Mouse (Mus musculus) hindbrain, embryonic 16.5 days (tissue): ENCODE data around the gene Ctu1. TPM values are rescaled to one million over a fixed set of nuclear protein-coding genes. Genes with fewer than 3 reads are reported as not detected.
"Not testable (repeated sequence)": the region's sequence is repeated elsewhere in the genome, so short reads cannot be mapped to it uniquely, and the experiment has no call there.

ENCODE experiments used
- ATAC-seq: fragments of 200-750 bp; cut with Nextera tagmentation; 2 replicates; pipeline ENCODE4 v1.8.0; 2017; ENCODE audit warnings: moderate TSS enrichment, moderate library complexity
- H3K27ac ChIP-seq: fragments of 300-500 bp; sonication (generic); 2 replicates; pipeline ENCODE4 v1.5.1; 2014; ENCODE audit warnings: low read depth, mild to moderate bottlenecking, control low read depth, low read length, moderate library complexity
- H3K27me3 ChIP-seq: fragments of 300-500 bp; sonication (generic); replicated peaks from 2 replicates; pipeline ENCODE4 v1.6.1; 2014; ENCODE audit warnings: low read length; ENCODE audit not compliant: control insufficient read depth, insufficient read depth
- H3K36me3 ChIP-seq: fragments of 300-500 bp; sonication (generic); 2 replicates; pipeline ENCODE4 v1.6.1; 2014; ENCODE audit warnings: mild to moderate bottlenecking, low read length, moderate library complexity, mixed read lengths; ENCODE audit not compliant: control insufficient read depth, insufficient read depth
- H3K4me1 ChIP-seq: fragments of 300-500 bp; sonication (generic); 2 replicates; pipeline ENCODE4 v1.6.1; 2014; ENCODE audit warnings: low read depth, low read length; ENCODE audit not compliant: control insufficient read depth, insufficient read depth
- H3K4me2 ChIP-seq: fragments of 300-500 bp; sonication (generic); 2 replicates; pipeline ENCODE4 v1.6.1; 2014; ENCODE audit warnings: mild to moderate bottlenecking, low read length, control low read depth, moderate library complexity
- H3K4me3 ChIP-seq: fragments of 300-500 bp; sonication (generic); 2 replicates; pipeline ENCODE4 v1.5.1; 2014; ENCODE audit warnings: mild to moderate bottlenecking, low read length, control low read depth, moderate library complexity
- H3K9ac ChIP-seq: fragments of 300-500 bp; sonication (generic); 2 replicates; pipeline ENCODE4 v1.6.1; 2014; ENCODE audit warnings: low read depth, mild to moderate bottlenecking, control low read depth, low read length, moderate library complexity
- H3K9me3 ChIP-seq: fragments of 300-500 bp; sonication (generic); 2 replicates; pipeline ENCODE4 v1.6.1; 2014; ENCODE audit warnings: mild to moderate bottlenecking, low read length, moderate library complexity; ENCODE audit not compliant: control insufficient read depth
- WGBS: fragments of 180-500 bp; shearing (Covaris S2); extraction: QIAGEN DNeasy Blood & Tissue Kit; methylation state at CpG from one replicate; pipeline ENCODE4 v1.1.7; 2014; 5-methylcytosine and 5-hydroxymethylcytosine counted together
- polyA plus RNA-seq: library from polyadenylated mRNA; unstranded; fragments of >200 nt; fragmentation: Nextera tagmentation; extraction: Ambion mirVana; gene quantifications from 2 replicates; pipeline ENCODE4 v1.2.1, GENCODE M21; 2015

The Ctu1 gene
- polyA plus RNA-seq, 1 experiment from 2014 or later: 20.6 TPM

DNA sequence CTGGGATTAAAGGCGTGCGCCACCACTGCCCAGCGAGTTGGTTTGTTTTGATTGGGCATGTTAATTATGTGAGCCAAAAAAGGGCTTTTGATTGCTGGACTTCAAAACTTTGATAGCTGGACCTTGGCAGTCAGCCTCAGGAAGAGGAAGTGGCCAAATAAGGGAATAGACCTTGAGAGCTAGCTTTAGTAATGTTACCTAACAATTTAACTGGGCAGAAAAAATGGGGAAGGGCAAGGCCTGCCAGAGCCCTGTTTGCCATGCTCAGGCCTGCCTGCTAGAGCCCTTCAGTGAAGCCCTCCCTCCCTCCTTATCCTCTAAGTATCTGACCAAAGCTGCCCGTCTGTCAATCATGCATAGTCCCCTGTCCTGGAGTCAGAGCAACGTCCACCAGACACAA lies 29.2 kb upstream of the Ctu1 start:
- H3K27ac ChIP-seq: no peak overlapping the region
- H3K9ac ChIP-seq: no peak overlapping the region
- no peaks in the 10 kb centered on the region for H3K9me3 ChIP-seq
- WGBS: 82% methylated on average over 5 of the region's 5 CpGs
- ATAC-seq: no peak
- H3K27me3 ChIP-seq: no peaks in the 10 kb centered on the region
- no peaks in the 10 kb centered on the region for H3K4me1 ChIP-seq
- no peak overlapping the region for H3K4me3 ChIP-seq
- H3K4me2 ChIP-seq: no peak overlapping the region
- no peaks in the 10 kb centered on the region for H3K36me3 ChIP-seq

DNA sequence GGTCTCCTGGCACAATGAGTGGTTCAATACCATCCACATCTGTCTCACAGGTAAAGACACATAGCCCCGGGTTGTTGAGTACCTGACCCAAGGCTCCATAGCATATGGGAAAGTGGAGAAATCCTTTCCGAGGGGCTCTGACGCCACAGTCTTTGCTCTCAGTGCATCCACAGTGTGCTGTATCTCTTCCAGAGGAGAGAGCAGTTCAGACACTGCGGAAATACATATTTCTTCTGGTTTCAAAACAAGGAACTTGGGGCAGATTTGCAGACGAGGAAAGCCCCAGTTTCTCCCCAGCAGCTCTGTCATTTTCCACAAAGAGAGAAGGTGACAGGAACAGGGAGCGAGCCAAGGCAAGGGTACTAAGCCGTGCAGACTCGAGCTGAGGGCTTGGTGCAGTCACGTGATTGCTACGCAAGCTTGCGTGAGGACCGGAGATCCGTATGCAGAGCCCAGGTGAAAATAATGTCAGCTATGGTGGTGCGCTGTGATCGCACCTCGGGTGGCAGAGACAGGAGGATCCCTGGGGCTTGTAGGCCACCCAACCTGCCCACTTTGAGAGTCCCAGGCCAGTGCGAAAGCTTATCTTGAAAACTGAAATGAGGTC lies 28.7 kb upstream of the Ctu1 start:
- no peak for ATAC-seq
- no peak overlapping the region for H3K4me3 ChIP-seq
- WGBS: 83% methylated on average over 17 of the region's 17 CpGs
- no peaks in the 10 kb centered on the region for H3K4me1 ChIP-seq
- no peaks in the 10 kb centered on the region for H3K36me3 ChIP-seq
- no peaks in the 10 kb centered on the region for H3K27me3 ChIP-seq
- no peak overlapping the region for H3K27ac ChIP-seq
- H3K9ac ChIP-seq: no peak overlapping the region
- H3K4me2 ChIP-seq: no peak overlapping the region
- H3K9me3 ChIP-seq: no peaks in the 10 kb centered on the region

DNA sequence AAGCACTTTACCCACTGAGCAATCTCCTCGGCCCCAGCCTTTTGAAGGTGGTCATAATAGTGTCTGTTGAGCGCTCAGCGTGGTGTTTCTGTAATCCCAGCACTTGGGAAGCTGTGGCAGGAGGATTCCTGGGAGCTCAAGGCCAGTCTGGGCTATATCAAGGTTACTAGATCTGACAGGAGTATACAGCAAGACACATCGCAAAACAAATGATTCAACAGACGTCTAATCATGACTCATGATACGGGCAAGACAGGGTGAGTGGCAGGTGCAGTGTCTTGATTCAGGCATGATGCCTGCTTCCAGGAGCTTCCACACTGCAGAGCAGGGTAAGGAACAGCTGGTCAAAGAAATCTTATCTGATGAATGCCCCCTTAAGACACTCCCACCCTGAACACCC lies 19.1 kb upstream of the Ctu1 start:
- Histone ChIP-seq H3K27ac (no peak overlapping the region), H3K4me1 (no peaks in the 10 kb centered on the region), H3K27me3 (no peaks in the 10 kb centered on the region), H3K36me3 (no peaks in the 10 kb centered on the region), H3K9ac (no peak overlapping the region), H3K4me3 (no peak overlapping the region), H3K9me3 (no peaks in the 10 kb centered on the region), H3K4me2 (no peak overlapping the region)
- ATAC-seq: no peak
- WGBS: 85% methylated on average over 6 of the region's 6 CpGs

DNA sequence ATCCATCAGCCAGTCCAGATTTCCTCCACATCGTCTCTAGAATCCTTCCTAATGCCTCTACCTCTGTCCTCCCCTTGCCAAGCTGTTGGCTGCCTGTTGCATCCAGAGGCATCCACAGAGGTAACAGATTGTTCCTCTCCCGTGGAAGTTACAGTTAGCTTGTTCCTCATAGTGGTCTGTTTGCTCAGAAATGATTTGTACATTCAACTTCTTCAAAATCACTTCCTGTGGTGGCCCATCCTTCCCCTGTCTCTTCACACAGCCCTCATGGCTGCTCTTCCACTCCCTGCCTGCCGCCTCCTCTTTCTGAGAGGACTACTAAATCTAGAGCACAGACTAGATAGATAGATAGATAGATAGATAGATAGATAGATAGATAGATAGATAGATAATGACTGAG lies 17.3 kb upstream of the Ctu1 start:
- WGBS: 79% methylated on average over 3 of the region's 3 CpGs
- Histone ChIP-seq H3K4me2 (no peak overlapping the region), H3K27ac (no peak overlapping the region), H3K4me3 (no peak overlapping the region), H3K9ac (no peak overlapping the region), H3K27me3 (no peaks in the 10 kb centered on the region), H3K36me3 (no peaks in the 10 kb centered on the region), H3K4me1 (no peaks in the 10 kb centered on the region), H3K9me3 (no peaks in the 10 kb centered on the region)
- no peak for ATAC-seq

DNA sequence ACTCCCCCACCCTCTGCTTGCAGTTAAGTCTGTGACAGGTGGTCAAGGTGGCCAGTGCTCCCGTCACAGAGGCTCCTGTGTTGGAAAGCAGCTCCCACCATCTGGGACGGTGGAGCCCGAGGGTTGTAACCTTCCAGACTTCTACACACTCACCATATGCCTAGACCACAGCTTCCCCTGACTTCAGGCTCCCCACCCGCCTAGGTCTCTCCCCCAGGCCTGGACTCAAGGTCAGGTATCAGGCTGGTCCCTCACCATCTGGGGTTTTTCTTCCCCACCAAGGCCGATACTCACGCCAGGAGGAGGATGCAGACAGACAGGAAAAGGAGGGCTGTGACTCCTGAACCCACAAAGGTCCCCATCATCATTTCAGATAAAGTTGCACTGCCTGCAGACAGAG lies 15.6 kb upstream of the Ctu1 start:
- no peak overlapping the region for H3K9ac ChIP-seq
- ATAC-seq: no peak
- H3K4me1 ChIP-seq: no peaks in the 10 kb centered on the region
- H3K4me3 ChIP-seq: no peak overlapping the region
- no peaks in the 10 kb centered on the region for H3K27me3 ChIP-seq
- H3K27ac ChIP-seq: no peak overlapping the region
- no peak overlapping the region for H3K4me2 ChIP-seq
- H3K9me3 ChIP-seq: no peaks in the 10 kb centered on the region
- 68% methylated on average over 6 of the region's 6 CpGs for WGBS
- no peaks in the 10 kb centered on the region for H3K36me3 ChIP-seq

DNA sequence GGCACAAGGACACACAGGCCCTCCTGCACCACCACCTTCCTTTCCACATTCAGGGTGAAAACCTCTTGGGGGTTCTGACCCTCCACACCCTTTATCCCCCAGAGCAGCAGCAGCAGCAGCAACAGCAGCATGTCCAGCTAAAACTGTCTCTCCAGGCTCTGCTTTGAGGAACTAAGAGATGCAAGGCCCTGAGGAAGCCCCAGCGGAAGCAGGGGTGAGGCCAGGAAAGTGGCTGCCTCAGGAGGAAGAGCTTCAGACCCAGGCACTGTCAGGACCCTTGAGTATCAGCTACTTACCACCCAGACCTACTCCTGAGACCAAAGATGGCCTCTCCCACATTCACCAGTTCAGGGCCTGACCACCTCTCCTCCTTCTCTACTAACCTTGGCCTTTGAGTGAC lies 11.8 kb upstream of the Ctu1 start, which contains the start of gene Siglece:
TSS of gene Siglece (minus strand) at position 160 of the 400 bp plus-strand sequence.
- no peak within 1 kb of the TSS for H3K4me2 ChIP-seq
- H3K9ac ChIP-seq: no peak within 1 kb of the TSS
- H3K4me1 ChIP-seq: no peaks in the 10 kb centered on the region
- no peak for ATAC-seq
- H3K9me3 ChIP-seq: no peaks in the 10 kb centered on the region
- no peak within 1 kb of the TSS for H3K4me3 ChIP-seq
- H3K27ac ChIP-seq: no peak within 1 kb of the TSS
- no peaks in the 10 kb centered on the region for H3K36me3 ChIP-seq
- no peaks in the 10 kb centered on the region for H3K27me3 ChIP-seq
- 71% methylated on average over 1 of the region's 1 CpGs for WGBS

DNA sequence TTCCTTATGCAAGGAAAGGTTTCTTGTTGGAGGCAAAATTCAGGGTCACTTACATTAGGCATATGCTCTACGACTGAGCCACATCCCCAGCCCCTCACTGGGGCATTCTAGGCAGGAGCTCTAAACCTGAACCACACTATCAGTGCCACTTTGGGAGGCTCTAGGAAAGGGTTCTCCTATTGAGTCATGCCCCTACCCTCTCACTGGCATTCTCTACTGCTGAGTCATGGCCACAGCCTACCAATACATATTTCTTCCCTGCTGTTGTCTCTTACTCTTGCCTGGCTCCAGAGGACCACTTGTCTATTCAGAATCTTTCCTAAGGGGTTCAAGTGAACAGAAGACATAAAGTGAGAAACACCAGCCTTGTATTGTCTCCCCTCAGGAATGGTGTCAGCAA lies 9.0 kb upstream of the Ctu1 start:
- H3K36me3 ChIP-seq: no peaks in the 10 kb centered on the region
- no peak overlapping the region for H3K9ac ChIP-seq
- 94% methylated on average over 1 of the region's 1 CpGs for WGBS
- H3K9me3 ChIP-seq: no peaks in the 10 kb centered on the region
- H3K27me3 ChIP-seq: no peaks in the 10 kb centered on the region
- H3K27ac ChIP-seq: no peak overlapping the region
- H3K4me1 ChIP-seq: no peaks in the 10 kb centered on the region
- no peak for ATAC-seq
- no peak overlapping the region for H3K4me2 ChIP-seq
- no peak overlapping the region for H3K4me3 ChIP-seq

DNA sequence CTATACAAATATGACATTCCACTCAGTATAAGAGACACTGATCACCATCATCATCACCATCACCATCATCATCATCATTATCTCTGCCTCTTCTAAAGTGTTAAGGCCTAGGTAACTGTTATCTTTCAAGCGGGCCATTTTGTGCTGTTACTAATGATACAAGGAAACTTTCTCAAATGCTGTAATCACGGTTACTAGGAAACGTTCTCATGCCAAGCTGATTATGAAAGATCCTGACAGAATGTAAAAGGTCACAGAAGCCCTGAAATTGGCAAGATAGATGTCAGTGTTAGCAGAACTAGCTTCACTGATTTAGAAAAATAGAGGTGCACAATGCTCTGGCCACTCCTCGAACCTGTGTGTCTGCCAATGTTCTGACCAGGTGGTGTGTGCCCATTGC lies 4.6 kb upstream of the Ctu1 start:
- H3K4me2 ChIP-seq, ATAC-seq, H3K36me3 ChIP-seq, H3K27ac ChIP-seq, H3K9me3 ChIP-seq, H3K4me3 ChIP-seq, H3K4me1 ChIP-seq, H3K9ac ChIP-seq, H3K27me3 ChIP-seq: not testable (repeated sequence)
- 85% methylated on average over 4 of the region's 4 CpGs for WGBS

DNA sequence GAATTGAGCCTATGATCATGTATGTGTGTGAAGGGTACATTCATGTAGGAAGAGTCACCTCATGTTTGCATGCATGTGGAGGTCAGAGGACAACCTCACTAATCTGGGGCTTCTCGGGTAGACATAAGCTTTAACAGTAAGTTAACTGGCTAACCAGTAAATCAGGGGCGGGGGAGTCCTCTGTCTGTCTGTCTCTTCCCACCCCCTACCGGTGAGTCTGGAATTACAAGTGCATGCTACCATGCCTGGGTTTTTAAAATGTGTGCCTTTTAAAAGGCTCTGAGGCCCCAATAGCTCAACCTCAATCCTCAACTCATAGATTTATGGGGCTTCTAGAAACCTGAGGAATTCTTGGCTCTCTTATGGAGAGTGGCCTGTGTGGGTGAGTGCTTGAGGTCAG lies 3.2 kb upstream of the Ctu1 start:
- Histone ChIP-seq H3K4me1 (peaks cover 7% of the 10 kb centered on the region), H3K9ac (no peak overlapping the region), H3K9me3 (no peaks in the 10 kb centered on the region), H3K4me2 (no peak overlapping the region), H3K36me3 (no peaks in the 10 kb centered on the region), H3K27ac (no peak overlapping the region), H3K27me3 (no peaks in the 10 kb centered on the region), H3K4me3 (no peak overlapping the region)
- no peak for ATAC-seq
- WGBS: 20% methylated on average over 3 of the region's 3 CpGs
